Mouse (Mus musculus) erythroblast, embryonic 14.5 days (primary cell): ENCODE results near the gene Wwox. TPM values are rescaled to one million over a fixed set of nuclear protein-coding genes. Genes with fewer than 3 reads are reported as not detected.

Experiments
- H3K27me3 ChIP-seq: 2 replicates; pipeline ENCODE4 v1.6.1; 2012; ENCODE audit warnings: inconsistent platforms; ENCODE audit not compliant: control insufficient read depth
- H3K36me3 ChIP-seq: 2 replicates; pipeline ENCODE4 v1.6.1; 2012; ENCODE audit warnings: mild to moderate bottlenecking, inconsistent platforms; ENCODE audit not compliant: control insufficient read depth
- H3K4me1 ChIP-seq: 2 replicates; pipeline ENCODE4 v1.6.1; 2012; ENCODE audit warnings: inconsistent platforms; ENCODE audit not compliant: control insufficient read depth
- H3K4me3 ChIP-seq: replicated peaks from 2 replicates; pipeline ENCODE3; 2012; ENCODE audit warnings: moderate library complexity, mild to moderate bottlenecking, inconsistent platforms
- H3K9me3 ChIP-seq: 2 replicates; pipeline ENCODE4 v1.6.1; 2012; ENCODE audit warnings: low read length, inconsistent platforms, mixed read lengths; ENCODE audit not compliant: control insufficient read depth
- GATA1 ChIP-seq: IDR thresholded peaks from 2 replicates; pipeline ENCODE4 v1.6.1; 2012; ENCODE audit warnings: low read length, inconsistent platforms, mixed read lengths
- TAL1 ChIP-seq: IDR thresholded peaks from 3 replicates; pipeline ENCODE4 v1.6.1; 2012; ENCODE audit warnings: low read length, inconsistent platforms, mixed read lengths
- polyA plus RNA-seq: library from polyadenylated mRNA; stranded (reverse); fragments of >175 nt; gene quantifications from 2 replicates; pipeline ENCODE4 v1.2.3, GENCODE M21; 2012

Gene Wwox
- polyA plus RNA-seq, 1 experiment = 0.18 TPM

DNA sequence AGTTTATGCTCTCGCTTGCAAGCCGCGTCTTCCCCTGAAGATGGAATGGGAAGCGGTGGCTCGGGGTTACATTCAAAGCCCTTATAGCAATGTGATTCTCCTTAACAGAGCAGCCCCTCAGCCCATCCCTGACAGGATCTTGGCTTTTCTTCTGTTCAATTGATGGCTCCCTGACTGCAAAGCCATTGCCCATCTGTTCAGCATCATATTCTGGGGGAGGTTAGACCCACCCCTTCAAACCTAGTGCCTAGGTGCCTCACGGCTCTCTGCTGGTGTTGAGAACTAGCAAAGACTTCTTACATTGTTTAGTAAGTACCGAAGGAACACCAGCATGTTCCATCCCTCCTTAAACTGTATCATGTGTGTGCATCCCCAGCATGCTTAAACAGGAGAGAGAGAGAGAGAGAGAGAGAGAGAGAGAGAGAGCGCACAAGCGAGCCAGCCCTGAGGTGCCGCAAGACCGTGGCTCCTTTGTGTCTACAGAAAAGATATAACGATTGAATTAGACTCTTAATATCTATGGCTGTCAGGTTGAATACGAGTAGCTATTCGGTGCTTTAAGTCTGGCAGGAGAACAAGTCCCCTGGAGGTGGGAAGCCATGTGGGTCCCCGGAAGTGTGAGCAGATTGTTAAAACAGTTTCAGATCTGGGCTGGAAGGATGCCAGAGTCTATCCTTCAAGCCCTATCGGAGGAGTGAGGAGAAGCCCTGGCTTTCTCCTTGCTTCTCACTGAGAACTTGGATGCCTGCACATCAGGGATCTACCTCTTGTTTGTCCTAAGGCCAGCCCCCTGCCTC, 450.3 kb downstream of the Wwox start:
- no peaks in the 10 kb centered on the region for H3K36me3 ChIP-seq
- H3K27me3 ChIP-seq = no peaks in the 10 kb centered on the region
- no peaks in the 10 kb centered on the region for H3K9me3 ChIP-seq
- H3K4me3 ChIP-seq = no peak overlapping the region
- H3K4me1 ChIP-seq = peaks cover 4% of the 10 kb centered on the region; the same call in 1 of the 2 replicates
- TF ChIP-seq TAL1 = no peak
- no peak for TF ChIP-seq GATA1

DNA sequence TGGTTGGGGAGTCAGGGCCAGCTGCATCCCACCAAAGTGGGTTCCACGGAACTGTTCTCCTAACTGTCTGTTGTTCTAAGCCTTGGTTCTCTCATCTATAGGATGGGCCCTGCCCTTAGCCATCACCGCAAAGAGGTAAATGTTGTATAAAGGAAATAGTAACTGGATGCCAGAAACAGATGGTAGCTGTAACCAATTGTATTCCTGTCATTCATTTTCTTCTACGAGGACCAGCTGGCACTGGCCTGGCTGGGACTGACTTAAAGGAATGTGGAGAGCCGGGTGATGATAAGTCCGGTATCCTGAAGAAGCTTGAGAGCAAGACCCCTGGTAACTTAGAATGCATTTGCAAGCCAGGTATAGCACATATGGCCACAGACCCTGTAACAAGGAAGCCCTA, 451.0 kb downstream of the Wwox start:
- Histone ChIP-seq H3K27me3 (no peaks in the 10 kb centered on the region), H3K36me3 (no peaks in the 10 kb centered on the region), H3K4me3 (no peak overlapping the region), H3K4me1 (peaks cover 4% of the 10 kb centered on the region; the same call in 1 of the 2 replicates), H3K9me3 (no peaks in the 10 kb centered on the region)
- TF ChIP-seq TAL1 = no peak
- TF ChIP-seq GATA1 = no peak

DNA sequence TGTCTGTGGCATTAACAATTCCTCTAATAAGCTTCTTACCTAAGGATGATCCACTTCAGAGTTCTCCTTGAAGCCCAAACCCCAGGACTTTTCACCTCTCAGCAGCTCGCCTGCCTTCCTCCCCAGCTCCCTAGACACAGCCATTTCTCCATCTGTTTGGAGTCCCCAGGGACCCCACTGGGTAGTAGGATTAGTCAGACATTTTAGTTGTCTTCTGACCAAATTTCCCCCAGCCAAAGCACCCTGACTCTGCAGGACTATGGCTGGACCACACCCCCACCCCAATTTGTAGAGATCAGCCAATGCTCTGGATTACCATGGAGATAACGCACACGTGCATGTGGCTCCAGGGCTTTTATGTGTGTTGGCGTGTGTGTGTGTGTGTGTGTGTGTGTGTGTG, 451.8 kb downstream of the Wwox start:
- no peaks in the 10 kb centered on the region for H3K36me3 ChIP-seq
- no peaks in the 10 kb centered on the region for H3K27me3 ChIP-seq
- no peaks in the 10 kb centered on the region for H3K9me3 ChIP-seq
- TF ChIP-seq GATA1 (no peak), TAL1 (no peak)
- H3K4me1 ChIP-seq = peaks cover 2% of the 10 kb centered on the region; the same call in 1 of the 2 replicates
- H3K4me3 ChIP-seq = no peak overlapping the region

DNA sequence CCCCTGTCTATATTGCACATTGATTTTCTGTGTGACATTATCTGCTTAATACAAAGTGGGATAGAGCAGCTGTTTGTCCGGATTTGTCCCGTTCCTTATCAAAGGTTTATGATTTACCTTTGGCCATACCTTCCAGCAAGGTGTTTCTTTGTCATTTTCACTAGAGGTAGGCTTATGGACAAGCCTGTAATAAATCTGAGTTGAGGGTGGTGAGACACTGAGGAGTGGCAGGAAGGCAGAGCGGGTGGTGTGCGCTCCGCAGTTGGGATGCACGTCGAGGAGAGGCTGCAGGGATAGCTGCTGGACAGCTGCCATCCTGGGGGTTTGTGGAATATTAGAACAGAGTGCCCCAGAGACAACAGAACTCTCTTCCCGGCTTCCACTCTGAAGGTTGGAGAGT, 458.0 kb downstream of the Wwox start:
- Histone ChIP-seq H3K27me3 (no peaks in the 10 kb centered on the region), H3K36me3 (no peaks in the 10 kb centered on the region), H3K4me3 (no peak overlapping the region), H3K9me3 (0 out of 2 replicates have a peak, but pooled peaks cover 2% of the 10 kb centered on the region), H3K4me1 (peaks cover 5% of the 10 kb centered on the region)
- TF ChIP-seq TAL1 (no peak), GATA1 (no peak)

DNA sequence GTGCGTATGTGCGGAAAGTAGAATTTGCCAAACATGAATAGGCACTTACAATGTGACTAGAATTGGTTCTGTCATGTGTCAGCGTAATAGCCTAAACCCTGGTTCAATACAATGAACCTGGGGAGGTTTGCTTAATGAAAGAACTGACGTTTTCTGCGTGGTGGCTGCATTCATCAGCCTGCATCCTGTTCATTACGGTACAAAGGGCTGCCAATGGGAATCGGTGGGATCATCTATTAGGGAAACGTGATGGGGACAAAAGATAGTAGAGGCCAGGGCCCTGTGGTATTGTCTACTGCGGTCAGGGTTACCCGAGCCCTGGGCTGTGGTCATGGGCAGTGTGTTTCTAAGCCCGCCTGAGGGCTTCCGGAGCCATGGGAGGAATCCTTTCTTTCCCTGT, 459.7 kb downstream of the Wwox start:
- TF ChIP-seq TAL1 = no peak
- no peak for TF ChIP-seq GATA1
- H3K9me3 ChIP-seq = 0 out of 2 replicates have a peak, but pooled peaks cover 2% of the 10 kb centered on the region
- no peak overlapping the region for H3K4me3 ChIP-seq

DNA sequence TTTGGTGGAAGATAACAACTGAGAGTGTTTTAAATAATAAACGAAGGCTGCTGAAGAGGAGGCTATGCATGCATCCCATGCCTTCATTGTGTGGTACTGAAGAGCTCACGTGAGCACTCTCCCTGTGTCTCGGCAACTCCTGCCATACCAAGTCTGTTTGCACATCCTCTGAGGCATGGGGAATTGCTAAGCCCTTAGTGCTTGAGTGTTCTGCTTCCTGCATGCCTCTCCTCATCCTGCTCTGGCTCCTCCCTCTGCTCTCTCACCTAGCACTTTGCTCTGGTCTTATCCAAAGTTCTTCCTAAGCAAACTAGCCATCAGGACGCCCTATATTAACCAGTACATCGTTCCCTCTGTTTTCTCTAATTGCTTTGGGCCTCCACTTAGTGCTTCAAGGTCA, 463.1 kb downstream of the Wwox start:
- H3K9me3 ChIP-seq = 0 out of 2 replicates have a peak, but pooled peaks cover 2% of the 10 kb centered on the region
- no peaks in the 10 kb centered on the region for H3K27me3 ChIP-seq
- peaks cover 5% of the 10 kb centered on the region for H3K4me1 ChIP-seq
- TF ChIP-seq GATA1 (no peak), TAL1 (no peak)
- no peaks in the 10 kb centered on the region for H3K36me3 ChIP-seq
- no peak overlapping the region for H3K4me3 ChIP-seq

More for the DNA sequence above, 459.7 kb downstream of the Wwox start:
- Histone ChIP-seq H3K4me1 (peaks cover 5% of the 10 kb centered on the region), H3K36me3 (no peaks in the 10 kb centered on the region), H3K27me3 (no peaks in the 10 kb centered on the region)

DNA sequence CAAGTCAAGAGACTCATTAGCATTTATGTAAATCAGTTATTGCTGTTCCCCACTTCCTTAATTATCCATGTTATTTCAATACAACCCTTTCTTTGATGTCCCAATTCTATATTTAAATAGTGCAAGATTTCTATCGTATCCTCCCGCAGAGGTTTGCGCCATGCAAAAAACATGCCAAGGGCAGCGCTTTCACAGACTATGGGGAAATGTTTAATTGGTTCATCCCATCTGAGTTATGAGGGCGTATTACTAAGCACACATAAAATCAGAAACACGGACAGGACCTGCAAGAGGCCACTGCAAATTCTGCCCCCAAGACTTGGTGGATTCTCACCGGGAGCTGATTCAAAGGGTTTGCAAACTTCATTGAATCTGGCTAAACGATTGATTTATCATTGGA, 468.6 kb downstream of the Wwox start:
- Histone ChIP-seq H3K4me3 (no peak overlapping the region), H3K4me1 (no peaks in the 10 kb centered on the region), H3K36me3 (no peaks in the 10 kb centered on the region), H3K9me3 (no peaks in the 10 kb centered on the region), H3K27me3 (no peaks in the 10 kb centered on the region)
- TF ChIP-seq TAL1 (no peak), GATA1 (no peak)

DNA sequence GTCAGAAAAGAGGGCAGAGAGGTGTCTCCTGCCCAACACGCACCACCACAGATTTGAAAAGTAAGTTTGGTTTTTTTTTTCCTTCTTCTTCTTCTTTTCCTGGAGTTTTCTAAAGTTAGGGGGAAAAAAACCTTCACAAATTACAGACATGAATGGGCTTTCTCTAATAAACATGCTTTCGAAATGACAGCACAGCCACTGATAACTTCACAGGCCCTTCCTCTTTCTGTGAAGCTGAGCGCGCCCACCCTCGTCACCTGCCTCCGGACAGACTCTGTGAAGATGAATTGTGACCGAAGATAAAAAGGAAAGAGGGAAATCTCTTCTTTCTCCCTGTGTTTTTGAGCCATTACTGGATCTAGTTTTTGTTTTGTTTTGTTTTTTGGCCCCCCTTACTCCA, 469.1 kb downstream of the Wwox start:
- H3K4me1 ChIP-seq = no peaks in the 10 kb centered on the region

DNA sequence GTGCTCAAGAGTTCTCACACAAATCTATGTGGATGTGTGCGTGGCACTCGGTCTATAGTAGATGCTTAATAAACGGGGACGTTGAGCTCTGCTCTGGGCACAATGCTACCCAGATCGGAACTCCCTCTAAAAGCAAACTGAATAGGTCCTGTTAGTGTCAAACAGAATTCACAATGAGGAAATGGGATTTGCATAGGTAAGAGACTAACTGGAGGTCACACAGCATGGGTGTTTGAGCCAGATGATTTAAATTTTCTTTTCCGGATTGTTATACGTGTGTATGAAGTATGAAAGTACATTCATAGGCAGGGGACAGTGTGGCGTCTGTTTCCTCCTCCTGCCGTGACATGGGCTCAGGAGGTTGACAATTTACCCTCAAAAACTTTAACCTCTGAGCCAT, 469.7 kb downstream of the Wwox start:
- H3K4me3 ChIP-seq = no peak overlapping the region
- TF ChIP-seq TAL1 = no peak
- TF ChIP-seq GATA1 = no peak
- no peaks in the 10 kb centered on the region for H3K9me3 ChIP-seq
- H3K36me3 ChIP-seq = no peaks in the 10 kb centered on the region
- H3K27me3 ChIP-seq = no peaks in the 10 kb centered on the region
- H3K4me1 ChIP-seq = no peaks in the 10 kb centered on the region

More for the DNA sequence above, 469.1 kb downstream of the Wwox start:
- no peaks in the 10 kb centered on the region for H3K36me3 ChIP-seq
- no peaks in the 10 kb centered on the region for H3K9me3 ChIP-seq
- H3K4me3 ChIP-seq = no peak overlapping the region
- no peaks in the 10 kb centered on the region for H3K27me3 ChIP-seq
- TF ChIP-seq TAL1 = no peak
- TF ChIP-seq GATA1 = no peak

DNA sequence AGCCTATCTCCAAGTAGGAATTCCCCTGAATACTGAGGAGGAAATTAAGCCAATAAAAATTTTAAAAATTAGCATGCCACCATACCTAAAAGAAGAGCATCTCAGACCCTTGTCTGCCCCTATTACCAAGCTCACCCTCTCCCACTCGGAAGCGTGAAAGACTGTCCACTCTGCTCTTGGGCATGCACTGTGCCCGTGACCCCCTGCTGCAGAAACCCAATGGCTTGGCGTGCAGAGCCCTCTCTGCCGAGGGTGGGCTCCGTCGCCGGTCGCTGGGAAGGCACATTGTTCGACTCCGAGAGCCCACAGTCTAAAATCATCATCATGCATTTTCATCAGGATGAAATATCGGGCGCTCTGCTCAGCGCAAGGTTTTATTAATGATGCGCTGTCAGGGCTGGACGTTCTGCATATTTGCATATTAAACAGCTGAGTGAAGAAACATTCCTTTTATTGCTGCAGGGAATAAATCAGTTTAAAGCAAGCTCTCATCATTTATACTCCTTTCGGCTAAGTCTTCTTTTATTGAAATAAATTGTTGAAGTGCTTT, 471.7 kb downstream of the Wwox start:
- Histone ChIP-seq H3K4me1 (no peaks in the 10 kb centered on the region), H3K27me3 (no peaks in the 10 kb centered on the region), H3K4me3 (no peak overlapping the region), H3K36me3 (no peaks in the 10 kb centered on the region), H3K9me3 (no peaks in the 10 kb centered on the region)
- TF ChIP-seq TAL1 (no peak), GATA1 (no peak)
